Mouse (Mus musculus) cortical plate, adult 2 months (tissue): Measurements from ENCODE around the gene Slc39a11.

Source experiments
- CTCF ChIP-seq: fragments of 200-500 bp; IDR thresholded peaks from 2 replicates; pipeline ENCODE4 v1.5.1; 2011; ENCODE audit warnings: mild to moderate bottlenecking, control low read depth, low read length; ENCODE audit not compliant: insufficient read depth; ENCODE audit errors: extremely low read depth
- POLR2A ChIP-seq: fragments of 200-500 bp; IDR thresholded peaks from 2 replicates; pipeline ENCODE4 v1.6.1; 2011; ENCODE audit warnings: mild to moderate bottlenecking, low read length, control low read depth; ENCODE audit not compliant: insufficient read depth; ENCODE audit errors: extremely low read depth

DNA sequence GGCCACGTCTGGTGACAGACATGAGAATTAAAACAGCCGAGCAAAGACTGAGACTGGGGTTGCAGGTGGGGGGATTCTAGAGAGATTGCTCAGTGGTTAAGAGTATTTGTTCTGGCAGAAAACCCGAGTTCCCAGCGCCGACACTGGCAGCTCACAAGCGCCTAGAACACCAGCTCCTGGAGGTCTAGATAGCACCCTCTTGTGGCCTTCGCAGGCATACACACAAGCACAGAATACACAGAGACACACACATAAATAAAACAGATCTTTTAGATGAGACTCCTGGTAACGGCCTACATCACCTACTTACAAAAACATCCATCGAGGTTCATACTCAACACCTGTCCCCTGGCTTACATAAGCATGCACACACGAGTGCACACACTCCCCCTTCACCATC is 165.8 kb downstream of the Slc39a11 start:
- TF ChIP-seq CTCF (no peak), POLR2A (no peak)
